Mouse (Mus musculus) induced T-regulatory cell, adult 2 months (primary cell): ENCODE results near the gene Hsp90ab1.

ENCODE experiments used
- DNase-seq: peaks from one replicate; pipeline ENCODE4 v3.0.0-alpha.2; 2012; ENCODE audit warnings: low read depth

The Hsp90ab1 gene

DNA sequence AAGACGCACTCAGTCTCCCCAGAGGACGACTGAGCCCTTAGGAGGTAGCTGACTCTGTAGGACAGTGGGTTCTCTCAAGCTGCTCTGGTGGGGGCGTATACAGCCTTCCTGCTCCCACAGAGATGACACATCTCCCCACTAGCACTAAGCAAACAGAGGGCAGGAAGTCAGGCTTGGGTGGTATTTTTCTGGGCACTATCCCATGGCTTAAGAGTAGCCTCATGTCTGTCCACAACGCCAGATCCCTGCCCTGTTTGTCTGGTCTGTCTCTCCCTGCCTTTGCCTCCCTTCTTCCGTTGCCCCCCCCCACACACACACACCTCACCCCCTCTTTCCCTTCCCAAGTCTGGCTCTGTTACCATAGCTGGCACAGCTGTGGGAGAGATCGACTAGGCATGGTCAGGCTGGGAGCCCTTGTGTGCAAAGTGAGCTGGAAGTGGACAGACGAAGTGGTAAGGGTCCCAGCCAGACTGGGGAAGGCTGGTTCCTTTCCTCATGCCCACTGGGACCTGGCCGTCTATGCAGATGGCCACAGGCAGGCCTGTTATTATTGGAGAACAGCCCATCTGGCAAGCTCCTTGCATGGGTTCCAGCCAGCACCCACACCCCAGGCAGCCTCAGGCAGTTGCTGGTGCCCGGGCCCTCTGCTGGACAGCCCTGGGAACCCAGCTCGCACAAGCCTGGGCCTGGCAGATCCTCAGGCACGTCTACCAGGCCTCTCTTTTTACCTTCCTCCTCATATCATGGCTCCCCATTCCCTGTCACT is 23.7 kb upstream of the Hsp90ab1 start:
- DNase-seq, result peak; percentile 64

DNA sequence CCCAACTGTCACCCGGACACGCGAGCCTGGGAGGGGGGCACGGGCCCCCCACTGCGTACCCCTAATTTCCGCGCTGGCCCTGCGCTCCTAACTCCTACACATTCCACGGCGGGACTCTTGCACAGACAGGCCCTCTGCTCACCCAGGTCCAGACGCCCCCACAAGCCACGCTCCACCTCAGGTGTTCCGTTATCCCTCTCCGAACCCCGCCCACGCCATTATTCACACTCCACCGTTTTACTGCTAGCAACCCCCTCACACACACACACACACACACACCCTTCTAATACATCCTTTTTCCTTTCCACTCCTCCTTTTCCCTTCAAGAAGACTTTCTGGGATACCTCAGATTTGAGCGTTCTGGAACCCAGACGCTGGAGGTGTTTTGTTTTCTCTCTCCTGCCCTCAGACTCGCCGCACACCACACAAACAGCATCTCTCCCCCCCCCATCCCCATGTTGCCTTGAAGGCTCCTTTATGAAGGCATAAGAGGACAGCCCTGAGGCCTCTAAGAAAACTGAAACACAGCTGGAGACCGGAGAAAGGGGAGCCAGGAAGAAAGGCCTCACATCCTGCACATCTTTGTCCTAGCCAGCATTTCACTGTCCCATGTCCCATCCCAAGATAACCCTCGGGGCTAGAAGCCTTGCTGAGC is 22.8 kb upstream of the Hsp90ab1 start:
- DNase-seq, result peak; percentile 57

DNA sequence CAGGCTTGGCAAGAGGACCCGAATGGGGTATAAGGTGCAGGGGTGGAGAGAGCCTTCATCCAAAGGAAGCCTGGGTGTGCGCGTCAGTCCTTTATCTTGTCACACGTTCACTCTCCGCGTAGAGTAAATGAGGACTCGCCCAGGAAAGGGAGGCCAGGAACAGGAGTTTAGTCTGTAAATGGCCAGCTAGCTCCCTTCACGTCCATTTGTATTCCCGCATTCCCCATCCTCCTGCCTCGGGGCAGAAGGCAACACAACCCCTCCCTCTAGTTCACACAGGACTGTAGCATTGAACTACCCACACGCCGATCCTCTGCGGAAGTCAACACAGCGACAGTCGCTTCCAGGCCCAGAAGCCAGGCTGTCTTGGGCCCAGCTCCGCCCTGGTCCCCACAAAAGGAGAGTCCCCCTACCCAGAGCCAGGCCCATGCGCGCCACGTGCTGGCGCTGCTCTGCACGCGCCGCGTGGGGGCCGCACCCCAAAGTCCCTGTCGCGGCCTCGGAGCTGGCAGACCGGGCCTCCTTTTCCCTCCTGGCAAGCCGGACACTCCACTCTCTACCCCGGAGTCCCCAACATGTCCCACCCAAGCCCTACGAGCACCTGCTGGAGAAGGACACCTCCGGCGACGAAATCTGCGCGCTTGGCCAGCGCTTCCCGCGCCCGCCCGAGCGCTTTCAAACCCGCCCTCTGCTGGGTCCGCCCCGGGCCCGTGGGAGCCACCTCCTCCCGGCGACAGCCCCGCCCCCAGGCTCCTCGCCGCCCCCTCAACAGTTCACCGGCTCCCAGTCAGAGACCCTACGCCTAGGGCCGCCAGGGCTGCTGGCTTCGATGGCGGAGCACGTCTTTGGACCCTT is 22.0 kb upstream of the Hsp90ab1 start:
- peak; percentile 83 for DNase-seq

GRCm38 (mm10) chr17:45594195-45594594 is 21.1 kb upstream of the Hsp90ab1 start:
- DNase-seq, result no peak

GRCm38 (mm10) chr17:45593479-45593878 is 20.4 kb upstream of the Hsp90ab1 start:
- DNase-seq, result no peak

- DNase-seq, result no peak
Measured at GRCm38 (mm10) chr17:45592606-45593431, 19.7 kb upstream of the Hsp90ab1 start.

DNA sequence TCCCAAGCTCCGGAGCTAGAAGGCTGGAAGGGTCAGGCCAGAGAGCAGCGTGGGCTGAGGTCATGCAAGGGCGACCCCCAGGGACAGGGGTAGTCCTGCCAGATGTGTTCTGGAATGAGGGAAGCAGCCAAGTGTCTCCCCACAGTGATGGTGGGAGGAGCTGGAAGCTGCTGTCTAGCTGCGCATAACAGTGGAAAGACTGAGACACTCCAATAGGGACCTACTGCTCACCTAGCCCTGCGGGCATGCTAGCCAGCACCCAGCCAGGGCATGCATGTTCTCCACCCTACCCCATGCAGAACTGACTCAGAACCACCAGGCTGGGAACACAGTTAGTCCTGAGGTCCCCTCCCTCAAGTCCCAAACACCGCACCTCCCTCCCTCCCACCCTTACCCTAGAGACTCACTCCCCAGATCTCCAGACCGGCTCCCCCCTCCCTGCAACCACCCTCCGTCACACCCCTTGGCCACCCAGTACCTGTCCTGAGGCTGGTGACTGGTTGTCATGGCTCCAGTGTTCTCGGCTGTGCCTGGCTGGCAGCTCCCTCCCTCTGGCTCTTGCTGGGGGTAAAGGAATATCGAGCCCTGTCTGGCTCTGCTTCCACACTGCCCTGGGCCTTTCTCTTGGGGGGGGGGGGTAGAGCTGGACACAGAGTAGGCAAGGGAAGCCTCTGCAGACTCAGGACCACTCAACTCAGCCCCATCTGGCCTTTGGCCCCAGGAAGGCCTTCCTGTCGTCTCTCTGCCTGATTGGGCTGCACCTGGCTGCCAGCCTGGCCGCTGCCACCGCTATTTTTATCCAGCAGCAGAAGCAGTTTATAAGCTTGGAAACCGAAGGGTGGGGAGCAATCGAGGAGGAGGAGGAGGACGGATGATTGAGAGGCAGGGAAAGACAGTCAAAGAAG is 18.9 kb upstream of the Hsp90ab1 start:
- no peak for DNase-seq

DNA sequence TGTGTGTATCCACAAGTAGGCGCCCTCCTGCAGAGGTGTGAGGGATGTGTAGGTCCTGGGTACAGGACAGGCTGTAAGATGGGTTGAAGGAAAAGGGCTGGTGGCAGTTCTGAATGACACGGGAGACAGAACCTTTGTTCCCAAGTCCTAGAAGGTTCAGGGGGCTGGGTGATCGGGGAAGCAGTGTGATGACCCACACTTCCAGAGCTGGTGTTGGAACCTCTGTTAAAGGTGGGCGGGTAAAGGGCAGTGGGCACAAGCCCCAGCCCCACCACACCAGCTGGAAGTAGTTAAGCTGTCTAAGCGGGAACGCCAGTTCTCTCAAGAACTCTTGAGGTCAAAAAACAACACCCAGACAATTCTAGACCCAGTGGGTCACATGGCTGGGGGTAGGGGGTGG is 17.3 kb upstream of the Hsp90ab1 start:
- no peak for DNase-seq

GRCm38 (mm10) chr17:45589844-45590243 is 16.8 kb upstream of the Hsp90ab1 start:
- DNase-seq, result no peak

- no peak for DNase-seq
Measured at GRCm38 (mm10) chr17:45589236-45589635, 16.2 kb upstream of the Hsp90ab1 start.

- DNase-seq, result no peak
Measured at GRCm38 (mm10) chr17:45588370-45588769, 15.3 kb upstream of the Hsp90ab1 start.

- peak; percentile 53 for DNase-seq
Measured at GRCm38 (mm10) chr17:45586449-45586837, 13.4 kb upstream of the Hsp90ab1 start.

DNA sequence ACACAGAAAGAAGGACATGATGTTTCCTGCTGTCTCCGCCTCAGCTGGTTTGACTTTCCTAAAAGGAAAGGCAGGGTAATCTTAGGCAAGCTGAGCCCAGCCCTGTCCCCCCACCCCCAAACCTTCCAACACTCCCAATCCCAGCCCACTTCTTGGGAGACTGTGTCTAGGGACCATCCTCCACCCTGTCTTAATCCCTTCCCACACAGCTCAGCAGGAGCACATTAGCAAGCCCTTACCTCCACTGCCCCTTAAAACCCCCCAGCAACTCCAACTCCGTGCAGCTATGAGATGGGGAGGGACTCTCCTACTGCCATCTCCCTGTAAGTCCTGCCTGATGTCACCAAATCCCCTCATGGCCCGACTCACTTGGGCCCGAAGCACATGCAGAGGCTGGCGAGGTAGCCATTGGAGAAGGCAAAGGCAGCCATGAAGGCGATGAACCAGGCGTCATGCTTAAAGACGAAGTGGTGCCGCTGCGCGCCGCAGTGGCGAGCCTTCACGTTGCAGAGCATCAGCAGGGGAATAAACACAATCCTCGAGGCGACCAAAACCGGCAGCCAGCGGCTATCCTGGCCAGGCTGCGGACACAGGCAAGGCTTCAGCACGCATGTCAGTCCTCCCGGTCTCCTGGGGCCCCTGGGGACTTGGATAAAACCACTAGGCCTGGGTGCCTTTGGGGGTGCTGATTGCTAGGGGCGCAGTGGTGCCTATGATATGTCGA is 12.8 kb upstream of the Hsp90ab1 start:
- no peak for DNase-seq

DNA sequence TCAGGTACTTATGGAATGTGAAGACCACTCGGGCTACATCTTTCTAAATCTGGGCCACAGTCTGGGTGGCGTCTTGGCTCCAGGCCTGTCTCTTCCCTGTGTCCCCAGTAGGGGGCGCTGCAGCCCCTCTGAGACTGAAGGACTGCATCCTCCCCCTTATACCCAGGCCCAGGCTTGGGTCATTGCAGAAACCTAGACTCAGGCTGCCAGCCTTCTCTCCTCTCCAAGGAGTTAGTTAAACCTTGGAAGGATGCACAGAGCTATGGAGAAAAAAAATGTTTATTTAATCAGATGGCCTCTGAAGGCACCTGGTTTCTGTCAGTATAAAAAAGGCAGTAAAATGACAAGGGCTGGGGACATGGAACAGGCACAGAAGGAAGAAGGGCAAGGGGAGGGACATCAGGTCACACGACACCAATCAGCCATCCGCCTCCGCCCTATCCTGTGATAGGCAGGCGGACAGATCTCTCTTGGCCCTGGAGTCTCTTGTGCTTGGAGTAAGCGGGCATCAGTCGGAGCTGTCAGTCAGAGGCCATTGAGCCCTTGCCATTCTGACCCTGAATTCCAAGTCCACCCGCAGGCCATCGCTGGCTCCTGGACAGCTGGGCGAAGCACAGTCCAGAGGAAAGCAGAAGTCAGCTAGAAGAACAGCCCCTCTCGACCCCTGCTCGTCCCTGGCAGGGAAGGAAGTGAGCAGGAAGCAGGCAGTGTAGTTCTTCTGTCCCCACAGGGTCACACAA is 12.0 kb upstream of the Hsp90ab1 start:
- DNase-seq, result peak; percentile 70

- peak; percentile 8 for DNase-seq
Measured at GRCm38 (mm10) chr17:45584096-45584896, 11.2 kb upstream of the Hsp90ab1 start.

DNA sequence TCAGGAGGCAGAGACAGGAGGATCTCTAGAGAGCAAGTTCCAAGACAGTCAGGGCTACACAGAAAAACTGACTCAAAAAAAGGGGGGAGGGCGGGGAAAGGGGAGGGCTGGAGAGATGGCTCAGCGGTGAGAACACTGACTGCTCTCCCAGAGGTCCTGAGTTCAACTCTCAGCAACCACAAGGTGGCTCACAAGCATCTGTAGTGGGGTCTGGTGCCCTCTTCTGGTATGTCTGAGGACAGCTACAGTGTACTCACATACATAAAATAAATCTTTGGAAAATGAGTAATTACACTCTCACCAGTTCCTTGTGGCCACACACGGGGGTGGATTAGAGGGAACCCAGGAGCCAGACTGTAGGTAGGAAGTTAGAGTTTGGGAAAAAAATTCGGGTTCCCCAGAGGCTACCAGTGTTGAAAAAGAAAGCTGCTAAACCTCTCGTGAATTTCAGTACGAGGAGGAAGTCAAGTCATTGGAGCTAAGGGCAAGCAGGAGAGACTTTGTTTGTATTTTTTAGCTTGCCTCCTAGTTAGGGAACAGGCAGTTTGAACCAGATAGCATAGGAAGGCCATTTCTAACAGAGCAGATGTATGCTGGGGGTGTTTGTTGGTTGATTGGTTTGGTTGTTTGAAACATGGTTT is 9.8 kb upstream of the Hsp90ab1 start:
- DNase-seq, result peak; percentile 80

DNA sequence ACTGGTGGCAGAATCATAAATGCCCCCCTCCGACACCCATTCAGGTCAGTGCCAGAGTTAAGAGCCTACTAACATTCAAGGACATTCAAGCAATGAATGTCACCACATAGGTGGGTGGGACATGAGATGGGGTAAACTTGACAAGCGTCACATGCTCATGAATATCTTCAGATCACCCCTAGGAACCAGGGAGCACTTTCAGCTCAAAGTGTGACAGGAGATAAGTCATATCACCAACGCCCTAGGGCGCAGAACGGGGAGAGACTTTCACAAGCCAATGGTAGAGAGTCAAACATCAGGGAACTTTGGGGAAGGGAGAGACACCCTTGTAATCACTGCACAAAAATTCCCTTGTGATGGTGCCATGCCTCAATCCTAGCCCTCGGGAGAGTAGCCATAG is 9.1 kb upstream of the Hsp90ab1 start:
- peak; percentile 32 for DNase-seq

DNA sequence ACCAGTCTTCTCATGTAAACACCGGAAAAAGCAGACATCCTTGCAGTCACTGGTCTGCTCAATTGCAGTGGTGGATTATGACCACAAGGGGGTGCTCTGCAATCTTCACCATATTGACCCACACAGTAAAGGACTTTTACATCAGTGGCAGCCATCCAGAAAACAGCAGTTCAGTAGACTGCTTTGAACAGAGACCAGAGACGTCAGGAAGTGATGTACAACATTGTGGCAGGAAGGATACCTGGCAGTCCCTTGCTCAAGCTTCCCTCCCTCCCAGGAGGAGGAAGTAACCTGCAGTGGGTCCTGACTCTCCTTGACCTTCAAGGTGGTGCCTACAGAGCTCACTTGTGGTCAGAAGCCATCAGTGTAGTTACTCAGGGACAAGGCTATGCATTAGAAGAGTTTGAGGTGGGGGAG is 8.5 kb upstream of the Hsp90ab1 start:
- peak; percentile 92 for DNase-seq
